Mouse (Mus musculus) neural tube, embryonic 14.5 days (tissue): Measurements from ENCODE around the gene Mlh1. TPM values are rescaled to one million over a fixed set of nuclear protein-coding genes. Genes with fewer than 3 reads are reported as not detected.

Source experiments
- polyA plus RNA-seq: library from polyadenylated mRNA; unstranded; fragments of >200 nt; fragmentation: Nextera tagmentation; extraction: Ambion mirVana; gene quantifications from 2 replicates; pipeline ENCODE4 v1.2.1, GENCODE M21; 2014

Mlh1 gene
- polyA plus RNA-seq, 1 experiment from 2014 or later, result 26.5 TPM

Other genes starting within 250 kb of the Mlh1 start
- gene Ccrl2, start 214.3 kb downstream of the Mlh1 start, polyA plus RNA-seq, result 0.35 and 1.1 TPM in 2 replicates
- gene Lrrfip2, start 154.2 kb downstream of the Mlh1 start, polyA plus RNA-seq, result 42.5 and 51.8 TPM in 2 replicates
- gene Epm2aip1, start 138 bp upstream of the Mlh1 start, polyA plus RNA-seq, result 88.9 and 91.3 TPM in 2 replicates
- gene Trank1, start 39.9 kb upstream of the Mlh1 start, polyA plus RNA-seq, result 12.2 and 17.8 TPM in 2 replicates
- 10.3 and 13.0 TPM in 2 replicates for gene Dclk3, start 167.3 kb upstream of the Mlh1 start, polyA plus RNA-seq